Mouse (Mus musculus): ENCODE data around the gene Gm21861.
"Not testable (repeated sequence)": the region's sequence is repeated elsewhere in the genome, so short reads cannot be mapped to it uniquely, and the experiment has no call there.

GRCm38 (mm10) chrY:58814497-58814896 lies at the start of gene Gm21861:
- TF ChIP-seq CTCF (IDR thresholded peaks at IDR 0.05; ENCODE audit: extremely low read depth, insufficient read length, insufficient replicate concordance, low read depth, low read length); POLR2A (IDR thresholded peaks at IDR 0.05; ENCODE audit: low read depth, low read length): not testable (repeated sequence)
